Mouse (Mus musculus) lung, postnatal 0 days (tissue): ENCODE data around the gene H2-Ob.

ENCODE experiments used
- CTCF ChIP-seq: IDR thresholded peaks from 2 replicates; pipeline ENCODE4 v1.5.1; 2016; ENCODE audit warnings: antibody characterized with exemption, mild to moderate bottlenecking
- EP300 ChIP-seq: IDR thresholded peaks from 2 replicates; pipeline ENCODE4 v1.6.1; 2016; ENCODE audit warnings: antibody characterized with exemption, mild to moderate bottlenecking, control low read depth

DNA sequence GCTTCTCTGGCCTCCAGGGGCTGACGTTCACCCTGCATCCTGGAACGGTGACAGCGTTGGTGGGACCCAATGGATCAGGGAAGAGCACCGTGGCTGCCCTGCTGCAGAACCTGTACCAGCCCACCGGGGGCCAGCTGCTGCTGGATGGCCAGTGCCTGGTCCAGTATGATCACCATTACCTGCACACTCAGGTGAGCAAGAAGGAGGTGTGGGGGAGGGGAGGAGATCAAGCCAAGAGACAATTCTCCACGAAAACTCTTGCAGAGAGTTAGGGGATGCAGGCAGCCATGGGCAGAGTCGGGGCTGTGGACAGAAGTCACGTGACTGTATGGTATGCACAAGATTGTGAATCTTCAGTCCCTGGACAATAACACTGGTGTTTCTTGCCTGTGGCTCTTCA, 45.2 kb upstream of the H2-Ob start:
- no peak for TF ChIP-seq CTCF
- TF ChIP-seq EP300 = no peak
